Mouse (Mus musculus): ENCODE data around the gene Tgfbi. TPM values are rescaled to one million over a fixed set of nuclear protein-coding genes. Genes with fewer than 3 reads are reported as not detected.

The Tgfbi gene
- polyA plus RNA-seq (2012; ENCODE audit: low replicate concordance): 90.3 and 207 TPM in 2 replicates

GRCm38 (mm10) chr13:56609103-56609856, at the start of gene Tgfbi:
Tgfbi (plus strand) TSS chr13:56609523.

Other genes starting within 250 kb of the Tgfbi start
- gene Gm3045, start 182.9 kb upstream of the Tgfbi start, polyA plus RNA-seq (2012; ENCODE audit: low replicate concordance): not detected in 2 replicates
- not detected in 2 replicates for gene Slc25a48, start 171.2 kb upstream of the Tgfbi start, polyA plus RNA-seq (2012; ENCODE audit: low replicate concordance)
- gene Il9, start 127.3 kb upstream of the Tgfbi start, polyA plus RNA-seq (2012; ENCODE audit: low replicate concordance): not detected in 2 replicates
- gene Fbxl21, start 87.1 kb upstream of the Tgfbi start, polyA plus RNA-seq (2012; ENCODE audit: low replicate concordance): 0.30 and 0.59 TPM in 2 replicates
- gene Lect2, start 61.0 kb upstream of the Tgfbi start, polyA plus RNA-seq (2012; ENCODE audit: low replicate concordance): not detected in 2 replicates
- 6.6 and 7.3 TPM in 2 replicates for gene Smad5, start 93.5 kb downstream of the Tgfbi start, polyA plus RNA-seq (2012; ENCODE audit: low replicate concordance)
- gene Gm45623, start 144.3 kb downstream of the Tgfbi start, polyA plus RNA-seq (2012; ENCODE audit: low replicate concordance): not detected in 2 replicates

Measured in hematopoietic multipotent progenitor cell, adult 10-12 weeks (in vitro differentiated cells).